Mouse (Mus musculus) kidney, embryonic 14.5 days (tissue): Measurements from ENCODE around the gene Hoxd13. TPM values are rescaled to one million over a fixed set of nuclear protein-coding genes. Genes with fewer than 3 reads are reported as not detected.
A peak's percentile ranks its signal among the peaks of the same experiment; 100 is the strongest.

Source experiments
- ATAC-seq: fragments of 200-750 bp; cut with Nextera tagmentation; 2 replicates; pipeline ENCODE4 v1.8.0; 2017; ENCODE audit warnings: moderate number of reproducible peaks, mild to moderate bottlenecking, moderate TSS enrichment, moderate library complexity; ENCODE audit not compliant: low FRiP score, low TSS enrichment
- H3K27ac ChIP-seq: fragments of 300-500 bp; sonication (generic); 2 replicates; pipeline ENCODE4 v1.5.1; 2014; ENCODE audit warnings: low read depth, mild to moderate bottlenecking, low read length, moderate library complexity, mixed read lengths
- H3K27me3 ChIP-seq: fragments of 300-500 bp; sonication (generic); 2 replicates; pipeline ENCODE4 v1.6.1; 2014; ENCODE audit warnings: mild to moderate bottlenecking, low read length; ENCODE audit not compliant: control insufficient read depth, insufficient read depth
- H3K36me3 ChIP-seq: fragments of 300-500 bp; sonication (generic); 2 replicates; pipeline ENCODE4 v1.6.1; 2014; ENCODE audit warnings: low read length, mixed read lengths; ENCODE audit not compliant: control insufficient read depth, insufficient read depth
- H3K4me1 ChIP-seq: fragments of 300-500 bp; sonication (generic); 2 replicates; pipeline ENCODE4 v1.6.1; 2014; ENCODE audit warnings: low read length, mixed read lengths; ENCODE audit not compliant: control insufficient read depth, insufficient read depth
- H3K4me2 ChIP-seq: fragments of 300-500 bp; sonication (generic); replicated peaks from 2 replicates; pipeline ENCODE4 v1.6.1; 2014; ENCODE audit warnings: low read depth, mild to moderate bottlenecking, low read length
- H3K4me3 ChIP-seq: fragments of 300-500 bp; sonication (generic); 2 replicates; pipeline ENCODE4 v1.5.1; 2014; ENCODE audit warnings: mild to moderate bottlenecking, low read length
- H3K9ac ChIP-seq: fragments of 300-500 bp; sonication (generic); 2 replicates; pipeline ENCODE4 v1.6.1; 2014; ENCODE audit warnings: low read depth, mild to moderate bottlenecking, low read length, moderate library complexity
- H3K9me3 ChIP-seq: fragments of 300-500 bp; sonication (generic); 2 replicates; pipeline ENCODE4 v1.6.1; 2016; ENCODE audit warnings: low read length; ENCODE audit not compliant: control insufficient read depth
- WGBS: fragments of 180-500 bp; shearing (Covaris S2); extraction: QIAGEN DNeasy Blood & Tissue Kit; methylation state at CpG from one replicate; pipeline ENCODE4 v1.1.7; 2014; 5-methylcytosine and 5-hydroxymethylcytosine counted together
- polyA plus RNA-seq: library from polyadenylated mRNA; unstranded; fragments of >200 nt; fragmentation: Nextera tagmentation; extraction: Ambion mirVana; gene quantifications from 2 replicates; pipeline ENCODE4 v1.2.1, GENCODE M21; 2014

Gene Hoxd13
- polyA plus RNA-seq, 1 experiment from 2014 or later, result 0.22 TPM

- no peak for ATAC-seq
These were observed 41.6 kb downstream of the Hoxd13 start for GRCm38 (mm10) chr2:74709465-74710419.

GRCm38 (mm10) chr2:74710929-74711543, 42.9 kb downstream of the Hoxd13 start:
- under 1% methylated on average over 16 of the region's 16 CpGs for WGBS
- H3K36me3 ChIP-seq, result no peaks in the 10 kb centered on the region
- no peaks in the 10 kb centered on the region for H3K9me3 ChIP-seq
- H3K4me3 ChIP-seq, result peak overlapping the region; percentile 66
- H3K9ac ChIP-seq, result peak overlapping the region; percentile 93
- ATAC-seq, result no peak
- no peaks in the 10 kb centered on the region for H3K27me3 ChIP-seq
- peak overlapping the region; percentile 98 for H3K27ac ChIP-seq
- peaks cover 35% of the 10 kb centered on the region for H3K4me1 ChIP-seq
- peak overlapping the region; percentile 69 for H3K4me2 ChIP-seq

More at GRCm38 (mm10) chr2:74709465-74710419, 41.6 kb downstream of the Hoxd13 start:
- Histone ChIP-seq H3K36me3 (no peaks in the 10 kb centered on the region), H3K27ac (peak overlapping the region; percentile 55), H3K27me3 (no peaks in the 10 kb centered on the region), H3K4me1 (peaks cover 32% of the 10 kb centered on the region), H3K4me3 (peak overlapping the region; percentile 5; the same call in 1 of the 2 replicates), H3K9ac (peak overlapping the region; percentile 93; the same call in 1 of the 2 replicates), H3K9me3 (no peaks in the 10 kb centered on the region), H3K4me2 (peak overlapping the region; percentile 69)
- 13% methylated on average over 5 of the region's 5 CpGs for WGBS

GRCm38 (mm10) chr2:74711721-74712621, 43.9 kb downstream of the Hoxd13 start, which contains the start of the genes Hoxd3 and Hoxd4:
Gene Hoxd3, plus strand, starts transcription at chr2:74711927.
Gene Hoxd4, plus strand, starts transcription at chr2:74711929.
- Histone ChIP-seq H3K9me3 (no peaks in the 10 kb centered on the region), H3K4me2 (peak within 1 kb of the TSS; percentile 69), H3K9ac (peak within 1 kb of the TSS; percentile 93), H3K36me3 (no peaks in the 10 kb centered on the region), H3K27ac (peak within 1 kb of the TSS; percentile 98), H3K27me3 (no peaks in the 10 kb centered on the region), H3K4me1 (peaks cover 41% of the 10 kb centered on the region), H3K4me3 (peak within 1 kb of the TSS; percentile 66)
- peak; percentile 40 for ATAC-seq
- WGBS, result under 1% methylated on average over 65 of the region's 65 CpGs

GRCm38 (mm10) chr2:74713239-74714150, 45.4 kb downstream of the Hoxd13 start:
- H3K4me3 ChIP-seq, result peak overlapping the region; percentile 66
- 3% methylated on average over 19 of the region's 19 CpGs for WGBS
- no peak for ATAC-seq
- no peaks in the 10 kb centered on the region for H3K9me3 ChIP-seq
- peak overlapping the region; percentile 89 for H3K27ac ChIP-seq
- peak overlapping the region; percentile 69 for H3K4me2 ChIP-seq
- H3K36me3 ChIP-seq, result no peaks in the 10 kb centered on the region
- peak overlapping the region; percentile 93 for H3K9ac ChIP-seq
- peaks cover 37% of the 10 kb centered on the region for H3K4me1 ChIP-seq
- H3K27me3 ChIP-seq, result no peaks in the 10 kb centered on the region

- no peak for ATAC-seq
- Histone ChIP-seq H3K4me1 (peaks cover 36% of the 10 kb centered on the region), H3K9me3 (no peaks in the 10 kb centered on the region), H3K27ac (peak overlapping the region; percentile 89), H3K36me3 (no peaks in the 10 kb centered on the region), H3K4me2 (peak overlapping the region; percentile 69), H3K9ac (peak overlapping the region; percentile 93), H3K4me3 (peak overlapping the region; percentile 66), H3K27me3 (no peaks in the 10 kb centered on the region)
- WGBS, result 2% methylated on average over 18 of the region's 18 CpGs
These were observed 46.2 kb downstream of the Hoxd13 start for GRCm38 (mm10) chr2:74714156-74714789.

GRCm38 (mm10) chr2:74714881-74715280, 46.8 kb downstream of the Hoxd13 start:
- Histone ChIP-seq H3K27ac (peak overlapping the region; percentile 89), H3K36me3 (no peaks in the 10 kb centered on the region), H3K4me1 (peaks cover 36% of the 10 kb centered on the region), H3K27me3 (no peaks in the 10 kb centered on the region), H3K4me3 (peak overlapping the region; percentile 66), H3K4me2 (peak overlapping the region; percentile 69), H3K9ac (peak overlapping the region; percentile 93), H3K9me3 (no peaks in the 10 kb centered on the region)
- peak; percentile 74 for ATAC-seq
- WGBS, result 2% methylated on average over 14 of the region's 14 CpGs

- Histone ChIP-seq H3K4me2 (peak overlapping the region; percentile 69), H3K4me1 (peaks cover 39% of the 10 kb centered on the region), H3K27me3 (no peaks in the 10 kb centered on the region), H3K36me3 (no peaks in the 10 kb centered on the region), H3K4me3 (peak overlapping the region; percentile 66), H3K27ac (peak overlapping the region; percentile 89; the same call in 1 of the 2 replicates), H3K9ac (peak overlapping the region; percentile 93; the same call in 1 of the 2 replicates), H3K9me3 (no peaks in the 10 kb centered on the region)
- WGBS, result 2% methylated on average over 26 of the region's 26 CpGs
- peak; percentile 63 for ATAC-seq
These were observed 47.6 kb downstream of the Hoxd13 start for GRCm38 (mm10) chr2:74715504-74716241.
